In genomic region chr2:91476841-91477240, GRCm38 (mm10) we compare ENCODE assay signal across 8 mouse cellular contexts.
"Had no signal": no experiment of that assay in that cellular context is flagged by ENCODE, and none has a peak within 500 bp of the region (broad histone marks: within the 10 kb centered on the region; RNA-seq: fewer than 3 reads in every experiment).

No protein-coding gene starts in this region.

- H3K27me3 ChIP-seq: kidney, embryonic 15.5 days; liver, embryonic 13.5 days; midbrain, embryonic 13.5 days; neural tube, embryonic 15.5 days had no signal

- H3K9me3 ChIP-seq: kidney, embryonic 15.5 days; liver, embryonic 13.5 days; midbrain, embryonic 13.5 days; neural tube, embryonic 15.5 days had no signal

- H3K4me2 ChIP-seq: kidney, embryonic 15.5 days; liver, embryonic 13.5 days; midbrain, embryonic 13.5 days; neural tube, embryonic 15.5 days had no signal

- H3K27ac ChIP-seq: kidney, embryonic 15.5 days; liver, embryonic 13.5 days; midbrain, embryonic 13.5 days; neural tube, embryonic 15.5 days had no signal

- ATAC-seq: midbrain, embryonic 13.5 days had no signal

- H3K36me3 ChIP-seq: neural tube, embryonic 15.5 days had no signal

- H3K9ac ChIP-seq: kidney, embryonic 15.5 days; liver, embryonic 13.5 days; midbrain, embryonic 13.5 days; neural tube, embryonic 15.5 days had no signal

- H3K4me3 ChIP-seq: kidney, embryonic 15.5 days; liver, embryonic 13.5 days; midbrain, embryonic 13.5 days; neural tube, embryonic 15.5 days had no signal

- H3K4me1 ChIP-seq: neural tube, embryonic 15.5 days had no signal

- DNase-seq: liver, embryonic 13.5 days; lung, adult 2 months; spleen, adult 18-20 months; thymus, adult 18-20 months; thymus, postnatal 25 days had no signal
